In the genomic region with DNA sequence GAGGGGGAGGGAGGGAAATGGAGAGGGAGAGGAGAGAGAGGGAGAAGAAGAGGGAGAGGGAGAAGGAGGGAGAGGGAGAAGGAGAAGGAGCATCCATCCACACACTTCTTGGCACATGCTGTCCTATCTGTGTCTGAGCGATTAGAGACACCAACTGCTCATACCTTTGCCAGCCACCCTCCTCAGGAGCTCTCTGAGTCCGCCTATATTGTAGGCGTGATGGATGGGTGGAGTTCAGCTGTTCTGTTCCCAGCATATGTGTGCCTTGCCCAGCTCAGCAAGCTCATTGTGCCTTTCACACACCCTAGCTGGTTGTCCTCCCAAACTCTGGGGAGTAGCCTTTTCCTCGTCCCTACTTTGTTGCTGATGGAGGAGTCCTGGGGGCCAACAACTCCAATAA, we compare ENCODE assay signal across 13 mouse cellular contexts.
A peak's percentile ranks its signal among the peaks of the same experiment; 100 is the strongest.
DNase-seq lines count a peak whose midpoint lies in the region.
"Had no signal": no experiment of that assay in that cellular context is flagged by ENCODE, and none has a peak within 500 bp of the region (broad histone marks: within the 10 kb centered on the region; RNA-seq: fewer than 3 reads in every experiment).

No protein-coding gene starts in this region.

- DNase-seq in layer of hippocampus, adult 9-11 months: peak; percentile 48
- DNase-seq in layer of hippocampus, postnatal 36 days: no peak
- peak; percentile 56 to 60 for DNase-seq in right cerebral cortex, adult 2 months (ENCODE audit: low spot score in 2 of 2)
- DNase-seq in right cerebral cortex, postnatal 10 days (ENCODE audit: low spot score in 2 of 2): no peak
- DNase-seq in left cerebral cortex, postnatal 25 days (ENCODE audit: low spot score in 2 of 2): peak; percentile 55 to 87
- DNase-seq in cerebellum, adult 9-10 months: no peak
- DNase-seq in adrenal gland, adult (ENCODE audit: inconsistent age in 2 of 2, low spot score in 1 of 2): no peak
- DNase-seq: adrenal gland, adult 2 months; adrenal gland, postnatal 25 days; cerebellum, adult 2 months; gastrocnemius, adult 2 months; gastrocnemius, postnatal 25 days; heart, postnatal 36 days had no signal

- intact Hi-C loops in left cerebral cortex, postnatal 25 days (cut with DNase I): loop anchor here (5.0 kb wide), 2 partner anchors 47 to 182 kb away; no protein-coding TSS in a partner anchor

Comparison
In these comparisons a context has a peak if more than half of its experiments do, and no peak if none do; other contexts are left out.
1. DNase-seq: peak in layer of hippocampus, adult 9-11 months (single experiment), right cerebral cortex, adult 2 months (2 of 2) and left cerebral cortex, postnatal 25 days (2 of 2); none in layer of hippocampus, postnatal 36 days (0 of 2), right cerebral cortex, postnatal 10 days (0 of 2), cerebellum, adult 9-10 months (single experiment) and adrenal gland, adult (0 of 2).